In genomic region chr11:62551226-62552119, GRCm38 (mm10) we compare ENCODE assay signal across 8 mouse cellular contexts. TPM values are rescaled to one million over a fixed set of nuclear protein-coding genes. Genes with fewer than 3 reads are reported as not detected.
DNase-seq lines count a peak whose midpoint lies in the region; ATAC-seq and TF ChIP-seq lines count a peak whose summit lies in the region.

No protein-coding gene starts in this region.

- peak; percentile 99 for TF ChIP-seq POLR2A in CH12.LX (IDR thresholded peaks at IDR 0.05; ENCODE audit: low read depth, low read length)
- TF ChIP-seq POLR2A in olfactory bulb, adult 2 months (IDR thresholded peaks at IDR 0.05; ENCODE audit: insufficient read depth, low read depth, low read length): peak; percentile 99

- DNase-seq in CH12.LX (ENCODE audit: extremely low read depth): peak; percentile 86
- peak; percentile 69 for DNase-seq in c-Kit-positive CD71-positive TER-119-negative erythroid progenitor cells, embryonic 14.5 days (ENCODE audit: low read depth)
- peak; percentile 95 for DNase-seq in forebrain, embryonic 11.5 days (ENCODE audit: low spot score)
- DNase-seq in heart, postnatal 0 days (ENCODE audit: low spot score): peak; percentile 85
- DNase-seq in layer of hippocampus, adult 18-20 months (ENCODE audit: low spot score in 2 of 2): peak; percentile 75 to 92
- DNase-seq in thymus, adult 18-20 months: peak; percentile 74 to 86

- in situ Hi-C loops in CH12.LX (cut with MboI; ENCODE audit: low pct_ligation_motif_present, low pct_unique_long_range_greater_than_20kb, low sequenced_read_pairs): no loop called here

- no peak for TF ChIP-seq CTCF in CH12.LX (conservative IDR thresholded peaks at IDR 0.05 in 1 of 2, IDR thresholded peaks at IDR 0.05 in 1 of 2; ENCODE audit: low read depth in 2 of 2, low read length in 2 of 2)
- TF ChIP-seq CTCF in heart, postnatal 0 days (IDR thresholded peaks at IDR 0.05; ENCODE audit: low read depth): no peak
- no peak for TF ChIP-seq CTCF in olfactory bulb, adult 2 months (IDR thresholded peaks at IDR 0.05; ENCODE audit: insufficient read depth, low read depth, low read length)

- peaks cover 18 to 29% of the 10 kb centered on the region in 2 experiments for H3K36me3 ChIP-seq in CH12.LX (replicated peaks in 1 of 2; ENCODE audit: control insufficient read depth in 1 of 2, insufficient read depth in 1 of 2, low read length in 1 of 2)
- H3K36me3 ChIP-seq in forebrain, embryonic 11.5 days (ENCODE audit: control insufficient read depth, insufficient read depth, low read length): peaks cover 8% of the 10 kb centered on the region; the same call in 1 of the 2 replicates
- H3K36me3 ChIP-seq in heart, postnatal 0 days (replicated peaks; ENCODE audit: control insufficient read depth, insufficient read depth, low read length): peaks cover 18% of the 10 kb centered on the region
- peaks cover 23% of the 10 kb centered on the region for H3K36me3 ChIP-seq in lung, embryonic 15.5 days

- no peak for TF ChIP-seq EP300 in CH12.LX (IDR thresholded peaks at IDR 0.05; ENCODE audit: low read length)
- peak; percentile 90 for TF ChIP-seq EP300 in heart, postnatal 0 days (IDR thresholded peaks at IDR 0.05; ENCODE audit: low read depth)

- peak overlapping the region; percentile 65 to 90 (median 76) for H3K4me3 ChIP-seq in CH12.LX (replicated peaks in 1 of 3; ENCODE audit: low read depth in 2 of 3, low read length in 2 of 3, poor library complexity in 1 of 3)
- peak overlapping the region; percentile 74 for H3K4me3 ChIP-seq in forebrain, embryonic 11.5 days (ENCODE audit: low read depth, low read length)
- H3K4me3 ChIP-seq in heart, postnatal 0 days (ENCODE audit: low read depth, low read length): peak overlapping the region; percentile 77
- peak overlapping the region; percentile 68 for H3K4me3 ChIP-seq in lung, embryonic 15.5 days
- peak overlapping the region; percentile 54 for H3K4me3 ChIP-seq in olfactory bulb, adult 2 months (ENCODE audit: insufficient read depth, low read depth, low read length)

- H3K9me3 ChIP-seq in CH12.LX (replicated peaks; ENCODE audit: low read length): no peaks in the 10 kb centered on the region
- no peaks in the 10 kb centered on the region for H3K9me3 ChIP-seq in forebrain, embryonic 11.5 days (ENCODE audit: control insufficient read depth, low read length)
- no peaks in the 10 kb centered on the region for H3K9me3 ChIP-seq in heart, postnatal 0 days (replicated peaks; ENCODE audit: control insufficient read depth, low read length)
- no peaks in the 10 kb centered on the region for H3K9me3 ChIP-seq in lung, embryonic 15.5 days

- H3K9ac ChIP-seq in CH12.LX (ENCODE audit: insufficient read depth, low read depth): peak overlapping the region; percentile 85
- H3K9ac ChIP-seq in forebrain, embryonic 11.5 days (ENCODE audit: low read length): peak overlapping the region; percentile 86
- peak overlapping the region; percentile 73 for H3K9ac ChIP-seq in heart, postnatal 0 days (replicated peaks; ENCODE audit: low read depth, low read length)
- H3K9ac ChIP-seq in lung, embryonic 15.5 days: peak overlapping the region; percentile 74

- dilution Hi-C loops in CH12.LX (cut with MboI; ENCODE audit: extremely low pct_ligation_motif_present, extremely low pct_unique_long_range_greater_than_20kb, low sequenced_read_pairs): no loop called here

- peak overlapping the region; percentile 26 for H3K27ac ChIP-seq in CH12.LX (ENCODE audit: insufficient read depth, low read depth)
- peak overlapping the region; percentile 80 for H3K27ac ChIP-seq in forebrain, embryonic 11.5 days (ENCODE audit: low read depth, low read length)
- H3K27ac ChIP-seq in heart, postnatal 0 days (ENCODE audit: low read depth): peak overlapping the region; percentile 81
- H3K27ac ChIP-seq in lung, embryonic 15.5 days: peak overlapping the region; percentile 77
- peak overlapping the region; percentile 100 for H3K27ac ChIP-seq in olfactory bulb, adult 2 months (ENCODE audit: insufficient read depth, low read depth, low read length)

- no peaks in the 10 kb centered on the region for H3K27me3 ChIP-seq in CH12.LX (replicated peaks)
- no peaks in the 10 kb centered on the region for H3K27me3 ChIP-seq in forebrain, embryonic 11.5 days (ENCODE audit: control insufficient read depth, insufficient read depth, low read length)
- H3K27me3 ChIP-seq in heart, postnatal 0 days (ENCODE audit: control insufficient read depth, insufficient read depth, low read length): no peaks in the 10 kb centered on the region
- no peaks in the 10 kb centered on the region for H3K27me3 ChIP-seq in lung, embryonic 15.5 days

- H3K4me1 ChIP-seq in CH12.LX (ENCODE audit: control insufficient read depth in 1 of 2, insufficient read depth in 2 of 2): peaks cover 5 to 35% of the 10 kb centered on the region in 2 experiments
- peaks cover 13% of the 10 kb centered on the region; the same call in 1 of the 2 replicates for H3K4me1 ChIP-seq in forebrain, embryonic 11.5 days (replicated peaks; ENCODE audit: control insufficient read depth, insufficient read depth, low read length)
- H3K4me1 ChIP-seq in heart, postnatal 0 days (ENCODE audit: control insufficient read depth, insufficient read depth): peaks cover 26% of the 10 kb centered on the region
- H3K4me1 ChIP-seq in lung, embryonic 15.5 days: peaks cover 31% of the 10 kb centered on the region
- no peaks in the 10 kb centered on the region; the same call in 1 of the 2 replicates for H3K4me1 ChIP-seq in olfactory bulb, adult 2 months (ENCODE audit: control insufficient read depth, insufficient read depth, low read length)

- peaks cover 31% of the 10 kb centered on the region for H3K79me2 ChIP-seq in CH12.LX (replicated peaks; ENCODE audit: control insufficient read depth, extremely low read depth, insufficient read depth, poor library complexity, severe bottlenecking)

- no peak for TF ChIP-seq RAD21 in CH12.LX (IDR thresholded peaks at IDR 0.05; ENCODE audit: low read depth, low read length)

- WGBS in forebrain, embryonic 11.5 days: under 1% methylated on average over 58 of the region's 58 CpGs
- under 1% methylated on average over 58 of the region's 58 CpGs for WGBS in heart, postnatal 0 days
- WGBS in lung, embryonic 15.5 days: under 1% methylated on average over 58 of the region's 58 CpGs
- WGBS in olfactory bulb, adult 2 months: under 1% methylated on average over 58 of the region's 58 CpGs

- H3K4me2 ChIP-seq in CH12.LX (ENCODE audit: insufficient read depth, low read depth, poor library complexity, severe bottlenecking): no peak overlapping the region; the same call in 1 of the 2 replicates
- peak overlapping the region; percentile 84 for H3K4me2 ChIP-seq in forebrain, embryonic 11.5 days (ENCODE audit: low read depth, low read length, severe bottlenecking)
- peak overlapping the region; percentile 67 for H3K4me2 ChIP-seq in heart, postnatal 0 days (ENCODE audit: low read depth, low read length)
- peak overlapping the region; percentile 50 for H3K4me2 ChIP-seq in lung, embryonic 15.5 days

- peak; percentile 89 for ATAC-seq in forebrain, embryonic 11.5 days (replicated peaks; ENCODE audit: low FRiP score)
- ATAC-seq in heart, postnatal 0 days (ENCODE audit: insufficient read depth, low read depth): peak; percentile 79
- ATAC-seq in lung, embryonic 15.5 days (ENCODE audit: borderline replicate concordance, extremely low read depth, low FRiP score, low TSS enrichment): peak; percentile 74; the same call in 1 of the 2 replicates

TF ChIP-seq in CH12.LX, 34 proteins besides CTCF, POLR2A, EP300 and RAD21 (continues in another document):
- TF ChIP-seq TBP (conservative IDR thresholded peaks at IDR 0.05; ENCODE audit: low read depth, low read length): peak; percentile 98
- peak; percentile 93 for TF ChIP-seq CHD2 (IDR thresholded peaks at IDR 0.05; ENCODE audit: low read length)
- TF ChIP-seq POLR2AphosphoS2 (IDR thresholded peaks at IDR 0.05; ENCODE audit: low read depth, low read length): peak; percentile 100
- TF ChIP-seq KAT2A (IDR thresholded peaks at IDR 0.05; ENCODE audit: insufficient replicate concordance, low read length): peak; percentile 100

RNA-seq across cellular contexts. Expression of gene Ubb, which starts 0.5 kb away (rescaled TPM):
- total RNA-seq in CH12.LX (2012; rRNA removed): 2,030 and 2,098 TPM in 2 replicates
- 929 and 1,092 TPM in 2 replicates for total RNA-seq in CH12.LX (2014; rRNA removed)
- polyA plus RNA-seq in CH12.LX (2012; ENCODE audit: insufficient read length, low read depth): 1,487 and 1,562 TPM in 2 replicates
- polyA plus RNA-seq in forebrain, embryonic 11.5 days (2014; fragmentation: Nextera tagmentation; extraction: Ambion mirVana): 3,283 and 3,484 TPM in 2 replicates
- total RNA-seq in heart, postnatal 0 days (2014; rRNA removed; ENCODE audit: low replicate concordance): 704 and 828 TPM in 2 replicates
- 1,871 and 2,053 TPM in 2 replicates for polyA plus RNA-seq in heart, postnatal 0 days (2015; fragmentation: Nextera tagmentation; extraction: Ambion mirVana)
- 1,000 to 10,000 TPM; 1,877 to 1,910 TPM for total RNA-seq in layer of hippocampus, adult 18-20 months (2021)
- polyA plus RNA-seq in lung, embryonic 15.5 days (2015; fragmentation: Nextera tagmentation; extraction: Ambion mirVana): 3,157 and 3,186 TPM in 2 replicates
- polyA plus RNA-seq in olfactory bulb, adult 2 months (2012; ENCODE audit: insufficient read depth, insufficient read length, low replicate concordance, missing spikeins): 651 TPM in 1 of 2 replicates, not detected in the other

RNA-seq across cellular contexts. Expression of gene Cenpv, which starts 12.4 kb away (rescaled TPM):
- total RNA-seq in CH12.LX (2012; rRNA removed) (98.8 and 107 TPM in 2 replicates), CH12.LX (2014; rRNA removed) (24.1 and 24.4 TPM in 2 replicates)
- polyA plus RNA-seq in CH12.LX (2012; ENCODE audit: insufficient read length, low read depth): 24.9 and 33.6 TPM in 2 replicates
- 61.5 and 79.6 TPM in 2 replicates for polyA plus RNA-seq in forebrain, embryonic 11.5 days (2014; fragmentation: Nextera tagmentation; extraction: Ambion mirVana)
- total RNA-seq in heart, postnatal 0 days (2014; rRNA removed; ENCODE audit: low replicate concordance): 19.1 and 111 TPM in 2 replicates
- polyA plus RNA-seq in heart, postnatal 0 days (2015; fragmentation: Nextera tagmentation; extraction: Ambion mirVana): 13.1 and 14.6 TPM in 2 replicates
- 10 to 100 TPM; 37.5 to 42.7 TPM for total RNA-seq in layer of hippocampus, adult 18-20 months (2021)
- polyA plus RNA-seq in lung, embryonic 15.5 days (2015; fragmentation: Nextera tagmentation; extraction: Ambion mirVana): 13.7 and 14.1 TPM in 2 replicates
- not detected in 2 replicates for polyA plus RNA-seq in olfactory bulb, adult 2 months (2012; ENCODE audit: insufficient read depth, insufficient read length, low replicate concordance, missing spikeins)

RNA-seq across cellular contexts. Expression of gene Trpv2, which starts 22.8 kb away (rescaled TPM):
- total RNA-seq in CH12.LX (2012; rRNA removed): 58.7 and 59.3 TPM in 2 replicates
- total RNA-seq in CH12.LX (2014; rRNA removed): 36.0 and 39.2 TPM in 2 replicates
- 42.3 and 46.2 TPM in 2 replicates for polyA plus RNA-seq in CH12.LX (2012; ENCODE audit: insufficient read length, low read depth)
- polyA plus RNA-seq in forebrain, embryonic 11.5 days (2014; fragmentation: Nextera tagmentation; extraction: Ambion mirVana): 3.0 and 3.1 TPM in 2 replicates
- 6.4 and 7.7 TPM in 2 replicates for total RNA-seq in heart, postnatal 0 days (2014; rRNA removed; ENCODE audit: low replicate concordance)
- polyA plus RNA-seq in heart, postnatal 0 days (2015; fragmentation: Nextera tagmentation; extraction: Ambion mirVana): 2.6 and 3.0 TPM in 2 replicates
- 10 to 100 TPM; 12.8 to 14.9 TPM for total RNA-seq in layer of hippocampus, adult 18-20 months (2021)
- 4.6 and 5.5 TPM in 2 replicates for polyA plus RNA-seq in lung, embryonic 15.5 days (2015; fragmentation: Nextera tagmentation; extraction: Ambion mirVana)
- polyA plus RNA-seq in olfactory bulb, adult 2 months (2012; ENCODE audit: insufficient read depth, insufficient read length, low replicate concordance, missing spikeins): not detected in 2 replicates

Comparison
In these comparisons a context has a peak if more than half of its experiments do, and no peak if none do; other contexts are left out.
1. Peak in every context shown above with its lines: DNase-seq, ATAC-seq, H3K4me3 ChIP-seq and H3K27ac ChIP-seq.
2. H3K27ac ChIP-seq: peak in every context shown above with its lines; median percentile 100 in olfactory bulb, adult 2 months; 81 in heart, postnatal 0 days; 80 in forebrain, embryonic 11.5 days; 77 in lung, embryonic 15.5 days; 26 in CH12.LX.